25 mouse cellular contexts compared by ENCODE assay signal in genomic region chr5:92858576-92858975, GRCm38 (mm10).
DNase-seq lines count a peak whose midpoint lies in the region; ATAC-seq and TF ChIP-seq lines count a peak whose summit lies in the region.
"Had no signal": no experiment of that assay in that cellular context is flagged by ENCODE, and none has a peak within 500 bp of the region (broad histone marks: within the 10 kb centered on the region; RNA-seq: fewer than 3 reads in every experiment).

No protein-coding gene starts in this region.

- 69% methylated on average over 4 of the region's 4 CpGs for WGBS in lung, postnatal 0 days

- H3K27me3 ChIP-seq in lung, postnatal 0 days (replicated peaks; ENCODE audit: insufficient read depth, low read length) = no peaks in the 10 kb centered on the region
- H3K27me3 ChIP-seq: embryonic facial prominence, embryonic 15.5 days; forebrain, embryonic 12.5 days; heart, embryonic 15.5 days; intestine, embryonic 15.5 days; liver, embryonic 15.5 days; megakaryocyte, embryonic 14.5 days; midbrain, embryonic 12.5 days; neural tube, embryonic 13.5 days had no signal

- H3K4me3 ChIP-seq in lung, postnatal 0 days (ENCODE audit: low read depth, low read length) = no peak overlapping the region
- H3K4me3 ChIP-seq: embryonic facial prominence, embryonic 10.5 days; embryonic facial prominence, embryonic 15.5 days; forebrain, embryonic 12.5 days; heart, embryonic 15.5 days; intestine, embryonic 15.5 days; limb, embryonic 12.5 days; liver, embryonic 15.5 days; megakaryocyte, embryonic 14.5 days; midbrain, embryonic 12.5 days; neural tube, embryonic 13.5 days had no signal

- H3K4me2 ChIP-seq in lung, postnatal 0 days (replicated peaks; ENCODE audit: low read depth, low read length) = no peak overlapping the region
- H3K4me2 ChIP-seq: embryonic facial prominence, embryonic 15.5 days; forebrain, embryonic 12.5 days; heart, embryonic 15.5 days; intestine, embryonic 15.5 days; limb, embryonic 12.5 days; liver, embryonic 15.5 days; midbrain, embryonic 12.5 days; neural tube, embryonic 13.5 days had no signal

- H3K36me3 ChIP-seq in lung, postnatal 0 days (ENCODE audit: insufficient read depth, low read length) = no peaks in the 10 kb centered on the region
- H3K36me3 ChIP-seq: embryonic facial prominence, embryonic 10.5 days; embryonic facial prominence, embryonic 15.5 days; forebrain, embryonic 12.5 days; heart, embryonic 15.5 days; intestine, embryonic 15.5 days; limb, embryonic 12.5 days; liver, embryonic 15.5 days; midbrain, embryonic 12.5 days; neural tube, embryonic 13.5 days had no signal

- peaks cover 12% of the 10 kb centered on the region; the same call in 1 of the 2 replicates for H3K4me1 ChIP-seq in lung, postnatal 0 days (ENCODE audit: insufficient read depth, low read depth, low read length)
- H3K4me1 ChIP-seq: liver, embryonic 15.5 days; megakaryocyte, embryonic 14.5 days had no signal

- no peak for DNase-seq in lung, postnatal 0 days (ENCODE audit: low spot score)
- DNase-seq in lung, postnatal 25 days (ENCODE audit: low spot score) = no peak
- peak; percentile 66 for DNase-seq in kidney, adult 9 months
- peak; percentile 62 for DNase-seq in kidney, postnatal 14 days
- DNase-seq in left cerebral cortex, postnatal 4 days = no peak
- no peak for DNase-seq in Muller cell, postnatal 12 days (ENCODE audit: inconsistent ontology term)
- DNase-seq: adrenal gland, adult 2 months; adrenal gland, postnatal 36 days; B cell, adult 2 months; forebrain, postnatal 0 days; gastrocnemius, postnatal 10 days; layer of hippocampus, adult 9-11 months; lung, postnatal 10 days had no signal

- H3K9me3 ChIP-seq in lung, postnatal 0 days (ENCODE audit: low read length) = no peaks in the 10 kb centered on the region
- H3K9me3 ChIP-seq: embryonic facial prominence, embryonic 10.5 days; embryonic facial prominence, embryonic 15.5 days; forebrain, embryonic 12.5 days; heart, embryonic 15.5 days; intestine, embryonic 15.5 days; limb, embryonic 12.5 days; liver, embryonic 15.5 days; midbrain, embryonic 12.5 days; neural tube, embryonic 13.5 days had no signal

- no peak for TF ChIP-seq CTCF in lung, postnatal 0 days (IDR thresholded peaks at IDR 0.05)

- peak; percentile 14; the same call in 1 of the 2 replicates for ATAC-seq in lung, postnatal 0 days
- ATAC-seq: activated CD4-positive, CD25-positive, alpha-beta regulatory T cell, adult 4 months; forebrain, postnatal 0 days; hindbrain, postnatal 0 days; intestine, embryonic 15.5 days had no signal

- no peak overlapping the region for H3K9ac ChIP-seq in lung, postnatal 0 days (replicated peaks; ENCODE audit: low read depth)
- H3K9ac ChIP-seq: embryonic facial prominence, embryonic 15.5 days; forebrain, embryonic 12.5 days; forebrain, postnatal 0 days; heart, embryonic 15.5 days; intestine, embryonic 15.5 days; limb, embryonic 12.5 days; liver, embryonic 15.5 days; midbrain, embryonic 12.5 days; neural tube, embryonic 13.5 days had no signal

- TF ChIP-seq EP300 in lung, postnatal 0 days (IDR thresholded peaks at IDR 0.05) = no peak

- 0 out of 2 replicates have a peak overlapping the region, but pooled peaks have one; percentile 0 for H3K27ac ChIP-seq in lung, postnatal 0 days (ENCODE audit: low read length)
- H3K27ac ChIP-seq: embryonic facial prominence, embryonic 10.5 days; embryonic facial prominence, embryonic 15.5 days; forebrain, embryonic 12.5 days; heart, embryonic 15.5 days; hindbrain, postnatal 0 days; intestine, embryonic 15.5 days; limb, embryonic 12.5 days; liver, embryonic 15.5 days; midbrain, embryonic 12.5 days; neural tube, embryonic 13.5 days had no signal

- intact Hi-C loops in left cerebral cortex, postnatal 4 days (cut with DNase I) = no loop called here

Comparison
In these comparisons a context has a peak if more than half of its experiments do, and no peak if none do; other contexts are left out.
1. DNase-seq: peak in kidney, adult 9 months (single experiment) and kidney, postnatal 14 days (single experiment); none in lung, postnatal 0 days (single experiment), lung, postnatal 25 days (single experiment), left cerebral cortex, postnatal 4 days (single experiment) and Muller cell, postnatal 12 days (single experiment).